Mouse (Mus musculus) heart, postnatal 36 days (tissue): ENCODE measurements around the gene Fam83e. TPM values are rescaled to one million over a fixed set of nuclear protein-coding genes. Genes with fewer than 3 reads are reported as not detected.
A peak's percentile ranks its signal among the peaks of the same experiment; 100 is the strongest.

Source experiments
- DNase-seq, 2 experiments: peaks; one replicate each; pipeline ENCODE4 v3.0.0; 2021 to 2022
- intact Hi-C: fragments of 180-260 bp; cut with DNase I; formaldehyde crosslinking; loops from one replicate; pipeline ENCODE4 v1.15.1; 2025
- total RNA-seq, 2 experiments: library from RNA; stranded (reverse); gene quantifications; 2 replicates each; pipeline ENCODE4 v1.2.3; 2021

Fam83e gene
- under 1 TPM; 0.17 to 0.30 TPM for total RNA-seq

DNA sequence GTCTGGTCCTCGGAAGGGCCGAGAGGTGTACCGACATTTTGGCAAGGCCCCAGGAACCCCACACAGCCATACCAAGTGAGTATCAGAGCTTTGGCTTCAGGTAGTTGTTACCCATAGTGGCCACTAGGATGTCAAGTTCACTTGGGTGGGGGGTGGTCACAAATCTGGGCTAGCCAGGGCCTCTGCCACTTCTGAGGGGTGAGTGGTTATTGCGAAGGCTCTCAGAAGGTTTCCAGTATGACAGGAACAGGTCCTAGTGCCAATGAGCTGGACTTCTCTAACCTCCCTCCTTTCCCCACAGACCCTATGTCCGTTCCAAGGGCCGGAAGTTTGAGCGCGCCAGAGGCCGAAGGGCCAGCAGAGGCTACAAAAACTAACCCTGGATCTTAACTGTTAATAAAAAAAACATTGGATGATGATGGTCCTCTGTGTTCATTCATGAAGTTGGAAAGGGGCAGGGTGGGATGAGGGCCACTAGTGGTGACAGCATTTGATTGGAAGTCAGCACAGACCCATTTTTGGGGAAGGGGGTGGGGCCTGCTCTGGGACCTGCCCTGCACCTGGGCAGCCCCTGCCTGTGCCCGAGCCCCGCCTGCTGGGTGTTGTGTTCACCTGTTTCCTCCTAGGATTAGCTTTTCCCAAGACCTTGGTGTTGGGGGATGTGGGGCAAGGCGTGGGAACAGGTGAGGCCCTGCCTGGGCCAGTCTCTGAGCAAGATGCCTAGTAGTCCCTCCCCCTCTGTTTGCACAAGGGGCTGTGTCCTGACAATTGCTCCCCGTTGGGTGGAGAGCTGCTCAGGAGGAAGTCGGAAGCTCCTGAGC lies at the start of gene Fam83e:
Gene Fam83e, plus strand, starts transcription at position 800 of the 821 bp plus-strand sequence.
- intact Hi-C loops = no loop called here
- DNase-seq = no peak

GRCm38 (mm10) chr7:45677627-45678295 lies 43.3 kb upstream of the Fam83e start:
- intact Hi-C loops = no loop called here
- no peak for DNase-seq

GRCm38 (mm10) chr7:45678513-45678912 lies 42.5 kb upstream of the Fam83e start:
- no peak for DNase-seq
- intact Hi-C loops = no loop called here

- intact Hi-C loops = loop anchor here (5.0 kb wide), 1 partner anchor 123 kb away; no protein-coding TSS in a partner anchor
Measured at GRCm38 (mm10) chr7:45679966-45680621, 40.9 kb upstream of the Fam83e start.

GRCm38 (mm10) chr7:45681046-45681736 lies 39.8 kb upstream of the Fam83e start:
- intact Hi-C loops = loop anchor here (5.0 kb wide), 1 partner anchor 124 kb away; no protein-coding TSS in a partner anchor
- DNase-seq = peak; percentile 34 to 53

More at GRCm38 (mm10) chr7:45679966-45680621, 40.9 kb upstream of the Fam83e start:
- peak; percentile 53 to 57 for DNase-seq

GRCm38 (mm10) chr7:45682144-45683126 lies 38.6 kb upstream of the Fam83e start:
- intact Hi-C loops = loop anchor here (1.0 to 5.0 kb wide), 4 partner anchors 40 to 125 kb away; no protein-coding TSS in a partner anchor

DNA sequence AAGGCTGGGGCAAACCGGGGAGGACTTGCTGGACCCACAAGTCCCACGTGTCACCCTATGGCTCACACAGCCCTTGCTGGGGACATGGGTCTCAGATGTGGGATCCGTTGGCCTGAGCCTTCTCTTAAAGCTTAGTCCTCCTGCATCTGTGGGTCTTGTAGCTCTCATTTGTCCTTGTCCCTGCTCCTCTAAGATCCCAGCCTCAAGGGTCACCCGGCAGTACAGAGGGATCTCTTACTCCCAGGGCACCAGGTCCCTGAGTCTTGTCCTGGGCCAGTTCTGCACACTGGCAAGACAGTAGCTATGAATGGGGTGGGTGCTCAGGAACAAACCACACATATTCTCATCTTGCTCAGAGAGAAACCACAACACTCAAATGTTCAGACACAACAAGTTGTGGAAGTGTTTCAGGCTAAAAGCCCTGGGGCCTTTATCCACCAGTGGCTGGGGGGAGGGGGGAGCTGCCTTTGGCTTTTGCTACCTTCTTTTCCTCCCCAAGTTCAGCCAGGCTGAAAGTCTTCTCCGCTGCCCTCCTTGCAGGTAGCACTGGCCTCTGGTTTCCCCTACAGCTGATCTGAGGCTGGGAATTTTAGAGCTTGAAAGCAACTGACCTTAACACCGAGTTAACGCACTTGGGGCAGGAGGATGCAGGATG lies 37.5 kb upstream of the Fam83e start, which contains the start of gene Ntn5:
Gene Ntn5, plus strand, starts transcription at position 627 of the 655 bp plus-strand sequence.
- intact Hi-C loops = loop anchor here (2.0 to 5.0 kb wide), 3 partner anchors 41 to 126 kb away; no protein-coding TSS in a partner anchor
- no peak for DNase-seq

More at GRCm38 (mm10) chr7:45682144-45683126, 38.6 kb upstream of the Fam83e start:
- DNase-seq = peak; percentile 85 to 89

DNA sequence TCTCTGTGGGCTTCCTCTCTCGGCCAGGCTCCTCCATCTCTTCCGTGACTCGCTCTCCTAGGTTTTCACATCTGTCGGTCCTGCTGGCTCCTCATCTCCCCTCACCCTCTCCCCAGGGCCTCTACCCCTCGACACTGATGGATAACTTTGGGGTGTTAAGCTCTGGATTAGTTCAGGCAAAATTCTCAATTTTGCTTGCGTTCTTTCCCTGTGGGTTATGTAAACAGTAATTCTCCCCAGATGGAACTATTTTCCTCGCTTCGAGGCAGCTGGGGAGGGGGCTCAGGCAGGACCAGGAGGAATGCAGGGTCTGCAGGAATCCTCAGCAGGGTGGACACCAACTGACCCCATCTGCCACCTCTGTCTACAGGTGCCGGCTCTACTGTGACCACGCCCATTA lies 35.2 kb upstream of the Fam83e start:
- intact Hi-C loops = no loop called here
- no peak for DNase-seq

- intact Hi-C loops = no loop called here
- no peak for DNase-seq
Measured at GRCm38 (mm10) chr7:45686841-45687240, 34.2 kb upstream of the Fam83e start.

- intact Hi-C loops = no loop called here
- DNase-seq = no peak
Measured at GRCm38 (mm10) chr7:45689099-45689498, 31.9 kb upstream of the Fam83e start.

DNA sequence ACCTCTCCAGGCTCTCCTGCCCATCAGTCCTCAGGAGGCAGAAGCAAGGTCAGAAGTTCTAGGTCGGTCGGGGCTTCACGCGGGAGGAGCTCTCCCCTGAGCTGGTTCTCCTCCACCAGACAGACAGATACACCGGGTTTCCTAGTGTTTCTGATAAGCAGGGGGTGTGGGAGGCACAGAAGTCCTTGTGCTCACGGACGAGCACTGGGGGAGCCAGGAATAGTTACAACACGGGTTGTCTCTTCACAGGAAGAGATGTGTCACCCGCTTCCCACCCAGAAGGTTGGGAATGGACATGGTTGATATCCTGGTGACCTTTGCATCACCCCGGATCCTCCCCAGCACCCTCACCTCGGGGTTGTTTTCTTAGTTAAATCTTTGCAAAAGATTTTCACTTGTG lies 31.2 kb upstream of the Fam83e start:
- intact Hi-C loops = no loop called here
- DNase-seq = no peak

- intact Hi-C loops = no loop called here
- DNase-seq = no peak
Measured at GRCm38 (mm10) chr7:45692364-45692763, 28.6 kb upstream of the Fam83e start.

GRCm38 (mm10) chr7:45693921-45694591 lies 27.0 kb upstream of the Fam83e start, which contains the start of gene Sec1:
Sec1 (minus strand) TSS chr7:45694402.
- intact Hi-C loops = no loop called here
- peak in 1 of 2 experiments; percentile 1 for DNase-seq

- peak in 1 of 2 experiments; percentile 1 for DNase-seq
- intact Hi-C loops = no loop called here
Measured at GRCm38 (mm10) chr7:45695098-45695497, 25.9 kb upstream of the Fam83e start.

DNA sequence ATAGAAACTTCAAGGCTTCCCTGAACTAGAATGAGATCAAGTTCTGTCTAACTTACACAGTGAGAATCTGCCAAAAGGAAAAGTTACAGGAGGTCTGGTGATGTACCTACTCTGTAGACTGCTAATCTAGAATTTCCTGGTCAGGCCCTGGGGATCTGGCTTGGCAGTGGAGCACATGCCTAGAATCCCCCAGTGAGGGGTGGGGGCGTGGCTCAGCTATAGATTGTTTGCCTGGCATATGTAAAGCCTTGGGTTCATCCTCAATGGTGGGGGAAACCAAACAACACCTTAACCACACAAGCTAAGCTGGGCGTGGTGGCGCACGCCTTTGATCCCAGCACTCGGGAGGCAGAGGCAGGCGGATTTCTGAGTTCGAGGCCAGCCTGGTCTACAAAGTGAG lies 23.1 kb upstream of the Fam83e start:
- DNase-seq = no peak
- intact Hi-C loops = no loop called here

DNA sequence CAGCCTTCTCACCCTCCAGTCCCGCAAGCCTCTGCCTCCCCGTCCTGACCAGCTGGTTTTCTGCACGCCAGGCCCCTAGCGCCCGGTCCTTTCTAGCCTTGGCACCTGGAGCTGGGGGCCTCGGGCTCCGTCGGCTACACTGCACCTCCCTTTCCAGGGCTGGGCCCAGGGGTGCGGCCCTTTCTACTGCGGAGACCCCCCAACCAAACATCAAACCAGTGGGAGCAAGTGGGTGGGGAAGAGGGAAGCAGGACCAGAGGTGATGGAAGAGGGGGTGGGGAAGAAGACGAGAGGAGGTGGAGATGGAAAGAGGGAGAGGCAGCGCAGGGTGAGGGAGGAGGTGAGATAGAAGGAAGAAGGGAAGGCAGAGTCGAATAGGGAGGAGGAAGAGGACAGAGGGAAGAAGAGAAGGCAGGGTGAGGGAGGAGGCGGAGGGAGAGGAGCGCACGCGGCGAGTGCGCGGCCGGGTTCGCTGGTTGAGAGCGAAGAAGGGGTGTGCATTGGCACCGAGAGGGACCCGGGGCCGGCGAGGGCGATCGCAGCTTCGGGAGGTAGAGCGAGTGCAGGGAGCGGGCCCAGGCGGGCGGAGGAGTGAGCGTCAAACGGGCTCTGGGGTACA lies 21.4 kb upstream of the Fam83e start, which contains the start of gene Car11:
Gene Car11, plus strand, starts transcription at position 321 of the 619 bp plus-strand sequence.
- intact Hi-C loops = no loop called here
- DNase-seq = no peak

DNA sequence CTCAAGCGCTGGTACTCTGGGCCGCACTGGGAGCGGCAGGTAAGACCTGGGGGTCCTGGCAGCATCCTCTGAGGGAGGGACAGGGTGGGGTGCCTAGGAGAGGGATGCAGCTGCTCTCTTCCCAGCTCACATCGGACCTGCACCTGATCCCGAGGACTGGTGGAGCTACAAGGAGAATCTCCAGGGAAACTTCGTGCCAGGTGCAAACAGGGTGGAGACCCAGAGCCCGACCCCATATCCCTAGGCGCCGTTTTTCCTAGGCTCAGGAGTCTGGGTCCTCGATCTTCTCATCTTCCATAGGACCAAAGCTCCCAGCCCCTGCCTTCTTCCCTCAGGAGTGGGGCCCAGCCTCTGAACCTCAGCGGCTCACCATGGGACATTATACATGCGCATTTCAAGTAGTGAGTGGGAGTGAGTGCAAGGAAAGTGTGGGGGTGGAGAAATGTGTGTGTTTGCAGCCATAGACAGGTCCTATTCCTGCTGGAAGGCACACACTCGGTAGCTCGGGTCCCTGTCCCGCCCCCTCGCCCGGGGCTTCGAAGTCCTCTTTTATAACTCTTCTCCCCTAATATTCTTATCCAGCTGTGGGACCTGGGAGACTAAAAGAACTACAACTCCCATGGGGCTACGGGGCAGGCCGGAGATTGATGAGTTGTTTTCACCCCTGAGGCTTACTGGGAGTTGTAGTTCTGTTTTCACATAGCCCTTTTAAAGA lies 20.6 kb upstream of the Fam83e start:
- intact Hi-C loops = no loop called here
- peak; percentile 75 to 80 for DNase-seq
